Mouse (Mus musculus) cerebellum, adult 9-11 months (tissue): ENCODE data around the gene Bcas3.

Source experiments
- DNase-seq: peaks from one replicate; pipeline ENCODE4 v3.0.0; 2022

Bcas3 gene

DNA sequence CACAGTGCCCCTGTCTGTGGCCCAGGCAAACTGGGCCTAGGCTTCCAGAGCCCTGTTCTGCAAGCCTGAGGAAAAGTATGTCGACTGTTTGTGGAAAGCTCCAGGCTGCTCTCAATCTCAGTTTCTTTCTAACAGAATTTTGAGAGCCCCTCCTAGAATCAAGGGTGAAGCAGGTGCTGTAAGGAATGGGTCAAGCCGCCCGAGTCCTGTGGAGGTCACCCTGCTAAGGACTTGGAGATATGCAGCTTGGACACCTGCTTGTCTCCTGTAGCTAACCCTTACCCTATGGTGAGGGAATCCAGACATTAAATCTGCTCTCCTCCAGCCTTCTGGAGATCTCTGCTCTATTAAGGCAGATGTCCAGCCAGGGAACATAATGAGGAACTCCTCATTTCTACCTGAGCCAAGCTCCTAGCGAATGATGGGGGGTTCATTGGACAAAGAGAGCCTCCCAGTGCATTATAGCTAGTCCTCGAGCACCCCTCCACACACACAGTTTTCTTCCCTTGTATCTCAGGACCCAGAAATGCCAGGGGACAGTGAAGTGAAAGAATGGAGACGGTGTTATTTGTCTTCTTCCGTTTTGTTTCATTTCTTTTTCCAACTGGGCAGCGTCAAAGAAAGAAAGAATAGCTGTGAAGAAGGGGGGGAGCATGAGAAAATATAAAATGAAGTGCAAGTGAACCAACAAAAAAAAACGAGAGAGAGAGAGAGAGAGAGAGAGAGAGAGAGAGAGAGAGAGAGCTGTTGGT, 482.2 kb downstream of the Bcas3 start:
- no peak for DNase-seq

DNA sequence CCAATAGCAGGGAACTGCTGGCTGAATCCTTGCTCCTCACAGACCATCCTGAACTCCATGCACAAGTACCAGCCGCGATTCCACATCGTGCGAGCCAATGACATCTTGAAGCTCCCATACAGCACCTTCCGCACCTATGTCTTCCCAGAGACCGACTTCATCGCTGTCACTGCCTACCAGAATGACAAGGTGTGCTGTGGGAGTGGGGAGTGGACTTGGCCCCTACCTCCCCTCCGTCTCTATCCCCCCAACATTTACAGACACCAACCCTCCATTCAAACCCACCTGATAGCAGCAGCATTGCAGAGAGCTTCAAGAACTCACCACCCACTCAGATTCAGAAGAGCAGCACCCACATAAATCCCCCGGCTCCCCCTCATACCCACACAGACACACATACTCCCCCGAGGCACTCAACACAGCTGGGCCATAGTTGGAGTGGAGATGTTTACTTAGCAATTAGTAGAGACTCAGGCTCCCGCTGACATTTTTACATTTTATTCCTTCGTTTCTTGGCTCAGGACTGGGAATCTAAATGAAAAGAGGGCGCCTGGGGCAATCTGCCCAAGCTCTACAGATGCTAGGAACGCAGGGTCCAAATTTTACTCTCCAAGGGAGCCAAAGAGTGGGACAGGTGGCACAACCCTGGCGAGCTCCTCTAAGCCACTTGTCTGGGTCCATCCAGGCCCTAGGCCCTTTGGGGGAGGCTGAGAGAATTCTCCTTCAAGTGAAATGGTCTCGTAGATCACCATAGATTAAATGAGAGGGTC, 483.0 kb downstream of the Bcas3 start:
- DNase-seq: no peak

DNA sequence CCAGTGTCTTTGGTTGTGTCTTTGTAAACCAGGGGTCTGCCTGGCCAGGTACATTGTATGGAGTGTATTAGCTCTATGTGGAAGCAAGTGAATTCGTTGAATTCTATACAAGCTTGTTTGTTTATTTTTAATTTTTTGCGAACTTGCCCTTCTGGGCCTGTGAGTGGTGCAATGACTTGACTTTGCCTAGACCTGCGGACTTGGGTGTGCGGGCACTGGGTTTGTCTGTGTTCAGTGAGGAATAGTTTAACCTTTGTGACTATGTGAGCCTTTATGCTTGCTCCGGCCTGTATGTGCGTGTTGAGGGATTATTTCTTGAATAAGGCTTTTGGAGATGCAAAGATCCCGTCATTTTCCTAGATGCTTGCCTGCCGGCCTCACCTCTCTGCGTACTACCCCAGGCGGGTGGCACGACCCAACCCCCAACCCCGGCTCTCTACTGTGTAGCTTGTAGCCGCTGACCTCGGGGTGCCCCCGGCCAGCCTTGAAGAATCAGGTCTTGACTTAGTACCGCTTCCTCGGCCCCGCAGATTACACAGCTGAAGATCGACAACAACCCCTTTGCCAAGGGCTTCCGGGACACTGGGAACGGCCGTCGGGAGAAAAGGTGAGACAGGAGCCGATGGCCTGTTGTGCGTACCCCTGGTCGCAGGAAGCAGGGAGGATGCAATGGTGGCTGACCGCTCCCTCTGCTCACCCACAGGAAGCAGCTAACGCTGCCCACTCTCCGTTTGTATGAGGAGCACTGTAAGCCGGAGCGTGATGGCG, 483.7 kb downstream of the Bcas3 start:
- DNase-seq: no peak

DNA sequence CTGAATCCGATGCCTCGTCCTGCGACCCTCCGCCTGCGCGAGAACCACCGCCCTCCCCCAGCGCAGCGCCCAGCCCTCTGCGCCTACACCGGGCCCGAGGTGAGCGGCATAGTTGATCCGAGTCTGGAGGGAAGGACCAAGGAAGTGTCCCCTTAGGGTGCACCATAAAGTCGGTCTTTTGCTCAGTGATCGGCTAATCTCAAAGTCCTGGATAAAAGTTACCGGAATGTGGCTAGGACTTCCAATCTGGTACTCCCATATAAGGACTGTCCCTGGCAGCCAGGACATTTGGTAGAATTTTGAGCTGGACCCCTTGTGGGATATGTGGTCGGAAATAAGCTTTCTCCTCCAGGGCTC, 484.3 kb downstream of the Bcas3 start:
- no peak for DNase-seq

DNA sequence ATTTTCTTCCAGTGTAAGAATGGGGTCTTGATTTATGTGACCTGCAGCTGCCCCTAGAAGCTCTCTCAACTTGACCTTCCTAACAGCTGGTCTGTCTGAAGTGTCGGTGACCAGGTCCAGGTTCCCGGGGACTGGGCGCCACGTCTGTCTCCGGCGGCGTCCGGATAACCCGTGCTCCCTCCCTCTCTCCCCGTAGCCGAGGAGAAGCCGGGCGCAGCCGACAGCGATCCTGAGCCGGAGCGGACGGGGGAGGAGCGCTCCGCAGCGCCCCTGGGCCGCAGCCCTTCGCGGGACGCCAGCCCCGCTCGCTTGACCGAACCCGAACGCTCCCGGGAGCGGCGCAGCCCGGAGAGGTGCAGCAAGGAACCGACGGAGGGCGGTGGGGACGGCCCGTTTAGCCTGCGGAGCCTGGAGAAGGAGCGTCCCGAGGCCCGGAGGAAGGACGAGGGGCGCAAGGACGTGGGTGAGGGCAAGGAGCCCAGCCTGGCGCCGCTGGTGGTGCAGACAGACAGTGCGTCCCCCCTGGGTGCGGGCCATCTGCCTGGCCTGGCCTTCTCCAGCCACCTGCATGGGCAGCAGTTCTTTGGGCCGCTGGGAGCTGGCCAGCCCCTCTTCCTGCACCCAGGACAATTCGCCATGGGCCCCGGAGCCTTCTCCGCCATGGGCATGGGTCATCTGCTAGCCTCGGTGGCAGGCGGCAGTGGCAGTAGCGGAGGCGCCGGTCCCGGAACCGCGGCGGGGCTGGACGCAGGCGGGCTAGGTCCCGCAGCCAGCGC, 484.9 kb downstream of the Bcas3 start:
- no peak for DNase-seq

DNA sequence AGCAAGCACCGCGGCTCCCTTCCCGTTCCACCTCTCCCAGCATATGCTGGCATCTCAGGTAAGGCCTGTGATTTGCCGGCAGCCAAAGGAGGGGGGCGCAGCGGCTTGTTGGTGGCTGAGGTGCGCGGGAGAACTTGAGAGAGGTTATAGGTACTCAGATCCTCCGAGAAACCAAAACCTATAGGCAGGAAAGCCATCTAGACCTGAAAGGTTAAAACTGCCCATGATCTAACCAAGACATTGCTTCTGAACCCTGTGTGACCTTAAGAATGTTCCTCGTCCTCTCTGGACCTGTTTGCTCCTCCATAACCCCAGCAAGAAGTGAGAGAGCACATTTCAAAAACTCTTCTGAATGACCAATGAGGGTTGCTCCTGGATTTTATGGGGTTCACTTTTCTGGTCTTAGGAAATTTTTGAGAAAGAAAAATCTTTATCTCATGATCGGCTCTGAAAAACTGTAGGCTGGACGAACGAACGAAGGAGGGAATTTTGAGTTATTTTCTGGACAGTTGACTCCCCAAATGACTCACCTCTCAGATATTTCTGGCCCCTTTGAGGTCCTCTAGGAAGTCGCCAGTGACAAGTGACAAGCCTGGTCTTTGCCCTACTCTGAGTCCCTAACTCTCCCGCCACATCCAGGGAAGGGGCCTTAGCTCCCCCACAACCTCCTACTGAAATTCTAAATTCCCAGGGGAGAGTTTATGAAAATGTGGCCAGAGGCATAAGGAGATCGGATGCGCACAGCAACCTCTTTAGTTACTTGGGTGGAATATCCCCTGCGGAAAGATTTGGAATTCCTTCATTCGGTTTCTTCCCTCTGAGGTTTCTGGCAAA, 485.7 kb downstream of the Bcas3 start:
- DNase-seq: no peak

DNA sequence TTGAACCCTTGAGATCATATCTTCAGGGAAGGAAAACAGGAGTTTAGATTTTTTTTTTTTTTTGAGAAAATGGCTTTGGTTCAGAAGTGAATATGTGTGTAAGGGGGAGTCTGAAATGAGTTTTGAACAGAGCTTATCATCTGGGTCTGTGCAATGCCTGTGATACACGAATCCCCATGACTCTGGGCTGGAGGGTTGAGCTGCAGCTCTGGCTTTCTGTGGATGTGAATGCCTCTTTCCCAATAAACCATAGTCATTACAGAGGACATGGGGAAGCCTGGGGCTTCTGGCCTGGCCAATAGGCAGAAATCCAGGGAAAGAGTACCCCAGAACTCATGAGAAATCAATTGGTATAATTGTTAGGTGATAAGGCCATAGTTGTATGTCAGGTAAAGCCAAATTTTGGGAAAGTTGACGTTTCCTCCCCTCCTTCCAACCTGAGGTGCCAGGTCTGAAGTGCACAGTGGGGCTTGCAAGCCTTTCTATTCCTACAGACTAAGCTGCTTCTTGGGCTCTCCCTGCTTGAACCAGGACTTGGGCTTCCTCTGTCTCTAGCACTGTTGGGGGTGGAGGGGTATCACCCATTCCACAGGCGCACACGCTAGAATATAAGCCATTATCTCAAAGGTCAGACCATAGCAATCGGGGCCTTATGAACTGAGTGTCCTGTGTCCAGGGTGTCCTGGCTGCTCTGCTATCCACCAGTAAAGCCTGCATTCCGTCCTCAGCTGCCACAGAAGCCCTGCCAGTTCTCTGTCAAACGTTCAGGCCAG, 486.5 kb downstream of the Bcas3 start:
- DNase-seq: no peak

DNA sequence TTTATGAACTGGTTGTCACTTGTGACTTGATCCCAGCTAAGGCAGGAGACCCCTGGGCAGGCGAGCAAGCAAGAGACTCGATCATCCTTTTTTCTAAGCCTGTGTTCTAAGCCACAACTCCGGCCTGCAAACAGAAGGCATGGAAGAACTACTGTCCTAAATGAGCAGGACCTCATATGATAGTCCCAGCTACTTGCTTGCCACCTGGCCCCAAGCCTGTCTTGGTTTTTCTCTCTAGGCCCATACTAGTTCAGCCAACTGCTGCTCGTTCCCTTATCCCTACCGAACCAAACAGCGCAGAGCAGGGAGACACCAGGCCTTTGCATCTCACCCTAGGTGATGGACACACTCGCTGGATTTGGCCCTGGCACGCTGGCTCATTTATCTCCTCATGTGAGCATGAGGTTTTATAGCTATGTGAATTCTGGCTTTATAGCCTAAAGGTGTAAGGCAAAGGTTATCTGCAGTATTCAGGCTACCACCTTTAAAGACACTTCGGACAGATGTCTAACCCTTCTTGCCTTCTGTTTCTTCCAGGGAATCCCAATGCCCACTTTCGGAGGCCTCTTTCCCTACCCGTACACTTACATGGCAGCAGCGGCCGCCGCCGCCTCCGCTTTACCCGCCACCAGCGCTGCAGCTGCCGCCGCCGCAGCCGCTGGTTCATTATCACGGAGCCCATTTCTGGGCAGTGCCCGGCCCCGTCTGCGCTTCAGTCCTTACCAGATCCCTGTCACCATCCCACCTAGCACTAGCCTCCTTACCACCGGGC, 487.2 kb downstream of the Bcas3 start:
- DNase-seq: no peak

DNA sequence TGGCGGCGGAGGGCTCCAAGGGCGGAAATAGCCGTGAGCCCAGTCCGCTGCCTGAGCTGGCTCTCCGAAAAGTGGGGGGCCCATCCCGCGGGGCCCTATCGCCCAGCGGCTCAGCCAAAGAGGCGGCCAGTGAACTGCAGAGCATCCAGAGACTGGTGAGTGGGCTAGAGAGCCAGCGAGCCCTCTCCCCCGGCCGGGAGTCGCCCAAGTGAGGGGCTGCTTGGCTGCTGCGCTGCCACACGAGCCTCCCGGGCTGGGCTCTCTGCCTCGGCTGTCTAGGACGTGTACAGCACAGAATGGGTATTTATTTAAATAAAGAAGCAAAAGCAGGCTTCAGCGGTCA, 487.8 kb downstream of the Bcas3 start:
- no peak for DNase-seq

DNA sequence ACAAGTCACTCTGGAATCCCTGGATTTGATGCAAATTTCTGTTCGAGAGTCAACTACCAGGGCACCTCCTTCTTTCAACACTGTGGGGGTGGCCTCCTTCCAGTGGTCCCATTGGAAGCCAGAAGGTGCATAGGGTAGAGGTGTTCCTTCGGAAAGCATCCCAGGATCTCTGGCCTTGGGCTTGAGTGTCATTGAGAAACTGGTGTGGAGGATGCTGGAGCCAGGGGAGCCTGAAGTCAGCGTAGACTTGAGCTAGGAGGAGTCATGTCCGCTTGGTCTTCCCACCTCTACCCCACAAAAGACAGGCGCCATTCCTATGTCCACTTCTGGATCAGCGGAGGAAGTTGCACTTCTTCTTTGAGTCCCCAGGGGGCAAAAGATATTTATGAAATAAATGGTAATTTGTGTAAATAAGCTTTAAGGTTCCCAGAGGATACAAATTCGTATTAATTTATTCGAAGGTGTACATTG, 488.3 kb downstream of the Bcas3 start:
- no peak for DNase-seq

DNA sequence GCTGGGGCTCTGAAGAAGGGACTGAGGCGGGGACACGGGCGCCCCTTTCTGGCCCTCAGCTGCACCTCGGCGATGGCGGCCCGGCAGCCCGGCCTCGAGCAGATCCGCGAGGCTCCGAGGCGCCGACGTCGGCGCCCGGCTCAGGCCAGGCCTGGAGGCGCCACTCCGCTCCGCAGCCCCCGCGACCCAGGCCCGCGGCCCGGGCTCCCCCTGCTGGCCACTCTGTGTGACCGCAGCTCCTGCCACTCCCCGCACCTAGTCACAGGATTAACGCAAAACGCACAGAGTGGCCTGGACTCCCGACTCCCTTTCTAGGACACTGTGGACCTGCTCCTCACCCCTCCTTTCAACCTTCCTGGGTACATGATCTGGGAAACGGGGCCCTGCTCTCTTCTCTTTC, 489.0 kb downstream of the Bcas3 start:
- no peak for DNase-seq

DNA sequence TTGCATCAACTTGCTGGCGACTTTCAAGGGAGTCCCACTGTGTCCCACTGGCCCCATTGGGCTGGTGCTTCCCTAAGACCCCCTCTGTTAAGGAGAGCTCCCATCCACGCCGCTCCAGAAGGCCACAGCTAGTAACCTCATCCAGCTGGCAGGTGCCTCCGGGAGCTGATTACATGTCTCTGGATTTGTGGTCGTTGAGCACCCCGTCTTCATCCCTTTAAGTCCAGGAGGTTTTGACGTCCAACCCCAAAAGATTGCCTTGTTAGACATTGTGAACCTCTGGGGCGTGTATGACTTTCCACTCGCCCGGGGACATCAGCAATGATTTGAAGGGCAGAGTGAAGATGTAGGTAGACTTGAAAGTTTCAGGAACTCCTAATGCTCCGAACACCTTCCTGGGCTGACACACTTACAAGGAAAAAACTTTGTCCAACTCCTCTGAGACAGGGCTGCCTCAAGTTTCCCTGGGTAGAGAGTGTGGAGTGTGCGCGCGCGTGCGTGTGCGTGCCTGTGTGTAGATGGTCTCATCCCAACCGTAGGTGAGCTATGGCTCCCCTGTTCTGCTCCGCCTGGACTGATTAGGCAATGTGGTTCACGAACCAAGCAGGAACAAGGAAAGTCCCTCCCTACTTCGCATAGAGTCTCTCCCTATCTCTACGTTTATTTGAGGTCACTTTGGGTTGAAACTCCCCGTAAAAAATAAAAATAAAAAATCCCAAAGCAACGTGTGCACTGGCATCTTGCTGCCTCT, 489.8 kb downstream of the Bcas3 start:
- no peak for DNase-seq

DNA sequence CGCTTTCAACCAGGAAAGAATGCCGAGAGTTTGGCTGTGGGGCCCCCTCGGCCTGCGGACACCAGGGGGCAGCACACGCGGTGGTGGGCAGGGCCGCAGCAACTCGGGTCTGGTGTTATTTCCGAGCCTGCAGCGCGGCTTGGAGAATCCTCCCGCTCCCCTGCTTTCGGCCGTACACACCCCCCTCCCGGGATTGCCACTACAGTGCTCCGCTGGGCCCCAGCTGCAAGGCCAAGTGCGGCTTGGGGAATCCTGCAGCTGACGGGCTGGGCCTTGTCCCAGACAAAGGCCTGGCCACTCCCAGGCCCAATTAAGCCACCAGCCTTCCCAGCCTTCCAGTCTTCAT, 490.4 kb downstream of the Bcas3 start:
- DNase-seq: no peak

DNA sequence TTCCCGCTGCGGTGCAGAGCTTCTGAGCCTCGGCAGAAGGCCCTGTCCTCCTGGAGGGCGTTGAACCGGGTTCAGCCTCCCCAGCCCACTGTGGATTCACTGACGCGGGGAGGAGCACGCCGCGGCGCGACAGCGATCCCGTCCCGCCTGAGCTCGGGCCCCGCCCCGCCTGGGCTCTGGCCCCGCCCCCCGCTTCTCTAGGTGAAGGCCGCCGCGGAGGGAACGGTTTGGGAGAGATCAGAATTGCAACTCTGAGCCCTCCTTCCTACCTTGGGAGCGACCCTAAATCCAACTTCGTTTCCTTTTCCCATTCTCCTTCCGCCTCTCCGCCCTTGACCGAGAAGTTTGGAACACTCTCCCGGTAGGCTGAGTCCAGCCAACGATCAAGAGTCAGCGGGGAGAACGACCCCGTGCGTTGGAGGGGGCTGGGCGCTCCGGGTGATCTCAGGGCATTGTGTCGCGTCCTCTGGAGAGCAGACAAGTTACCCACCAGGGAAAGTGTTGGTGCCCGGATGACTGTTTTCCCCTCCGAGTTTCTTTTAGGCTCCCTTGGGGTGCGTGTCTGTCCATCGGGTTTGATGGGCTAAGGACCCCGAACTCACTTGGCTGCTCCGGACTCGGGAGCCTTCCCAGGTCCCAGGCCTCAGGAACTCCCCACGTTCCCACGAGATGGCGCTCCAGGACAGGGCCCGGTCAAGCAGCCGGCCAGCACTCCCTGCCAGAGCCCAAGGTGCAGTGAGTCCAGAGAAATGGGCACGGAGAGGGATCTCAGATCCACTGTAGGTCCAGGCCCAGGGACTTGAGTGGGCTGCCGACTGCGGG, 491.4 kb downstream of the Bcas3 start:
- peak; percentile 62 for DNase-seq

DNA sequence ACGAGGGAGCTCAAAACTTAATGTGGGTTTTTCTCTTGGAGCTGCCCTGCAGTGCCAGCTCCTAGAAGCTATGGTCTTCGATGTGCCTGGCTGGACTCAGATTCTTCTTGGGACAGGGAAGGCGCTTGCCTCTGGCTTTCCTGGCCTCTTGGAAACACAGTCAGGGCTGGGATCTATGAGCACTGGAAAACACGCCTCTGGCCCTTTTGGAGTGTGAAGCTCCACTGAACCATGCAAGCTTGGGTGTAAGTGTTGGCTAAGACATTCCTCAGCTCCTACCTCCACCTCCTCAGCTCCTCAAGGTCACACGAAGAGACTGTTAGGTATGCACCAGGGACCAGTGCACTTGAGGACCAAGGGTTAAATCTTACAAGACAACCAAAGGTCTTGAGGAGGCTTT, 492.0 kb downstream of the Bcas3 start:
- no peak for DNase-seq

DNA sequence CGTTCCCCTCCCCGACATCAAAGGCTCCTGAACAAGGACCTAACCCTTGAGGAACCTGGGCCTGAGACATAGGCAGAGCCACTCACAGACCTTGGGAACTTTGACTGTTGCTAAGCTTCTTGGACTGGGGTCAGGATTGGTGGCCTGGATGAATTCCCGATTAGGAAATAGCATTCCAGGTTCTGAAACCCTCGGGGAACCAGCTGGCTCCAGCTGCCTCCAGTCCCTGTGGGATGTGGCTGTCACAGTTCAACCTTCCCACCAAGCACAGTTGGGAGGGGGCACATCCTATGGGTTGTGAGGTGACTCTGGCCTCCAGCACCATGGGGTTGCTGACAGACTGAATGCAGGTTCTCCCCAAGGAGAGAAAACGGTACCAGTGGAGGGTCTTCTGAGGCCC, 493.0 kb downstream of the Bcas3 start:
- DNase-seq: no peak

DNA sequence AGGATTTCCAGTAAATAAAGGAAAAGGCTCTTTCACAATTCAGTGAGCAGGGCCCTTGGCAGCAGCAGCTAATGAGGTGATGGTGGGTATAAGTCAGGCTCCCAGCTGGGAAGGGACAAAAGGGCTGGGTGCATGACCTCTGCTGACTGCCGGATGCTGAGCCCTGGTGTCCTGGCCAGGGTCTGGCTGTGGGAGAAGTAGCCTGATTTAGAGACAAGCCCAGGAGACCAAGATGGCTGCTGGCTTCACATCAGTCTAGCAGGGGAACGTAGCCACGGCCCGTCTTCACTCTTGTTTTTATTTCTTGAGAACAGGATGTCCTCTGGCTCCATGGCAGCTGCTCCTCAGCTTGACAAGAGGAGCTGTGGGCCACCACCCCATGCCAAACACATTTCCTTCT, 493.5 kb downstream of the Bcas3 start:
- no peak for DNase-seq

DNA sequence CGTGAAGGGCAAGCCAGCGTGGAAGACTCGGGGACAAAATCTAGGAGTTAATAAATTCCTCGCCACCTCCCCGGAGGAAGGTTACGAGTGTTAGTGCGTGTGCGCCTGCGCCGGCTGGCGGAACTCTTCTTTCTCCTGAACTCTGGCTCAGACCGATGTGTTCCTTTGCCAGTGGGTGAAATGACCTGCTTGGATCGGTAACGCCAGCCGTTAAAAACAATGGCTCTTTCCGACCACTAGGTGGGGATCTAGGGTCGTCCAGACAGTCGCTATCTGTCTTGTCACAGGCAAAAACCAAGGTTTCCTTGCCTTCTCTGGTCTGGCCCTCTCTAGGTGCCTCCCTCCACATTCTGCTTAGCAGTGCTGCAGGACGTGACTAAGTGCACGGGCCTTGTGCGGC, 496.1 kb downstream of the Bcas3 start:
- peak; percentile 61 for DNase-seq

DNA sequence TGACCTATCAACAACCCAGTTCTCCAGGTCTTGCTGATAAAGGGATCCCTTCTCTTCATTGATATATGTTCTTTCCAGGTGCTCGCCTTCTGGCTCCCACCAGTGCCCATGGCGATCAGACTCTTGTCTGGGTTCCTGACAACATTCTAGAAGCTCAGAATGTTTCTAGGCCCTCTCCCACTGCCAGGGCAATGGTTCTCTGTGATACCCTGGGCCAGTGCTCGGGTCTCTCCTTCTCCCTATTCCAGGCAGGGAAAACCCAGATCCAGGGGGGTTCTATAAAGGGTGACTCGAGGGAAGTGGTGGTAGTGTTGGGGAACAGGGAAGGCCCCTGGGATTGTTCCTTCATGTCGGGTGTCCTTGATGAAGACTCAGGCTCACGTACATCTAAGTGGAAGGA, 497.3 kb downstream of the Bcas3 start, which contains the start of gene Gm11444:
Gene Gm11444, minus strand, starts transcription at position 101 of the 400 bp plus-strand sequence.
- no peak for DNase-seq
